Mouse (Mus musculus) neural tube, embryonic 10.5 days (tissue): ENCODE measurements around the gene Arhgef38.

Experiments used
- DNase-seq: peaks from one replicate; pipeline ENCODE4 v3.0.0-alpha.2; 2017; ENCODE audit warnings: low spot score; ENCODE audit errors: extremely low spot score

The Arhgef38 gene

GRCm38 (mm10) chr3:133234821-133235295, at the start of gene Arhgef38:
Arhgef38 (minus strand) TSS chr3:133234949.
- no peak for DNase-seq

GRCm38 (mm10) chr3:133271887-133272286, 37.1 kb upstream of the Arhgef38 start:
- DNase-seq: peak; percentile 60

- DNase-seq: no peak
Observed at GRCm38 (mm10) chr3:133258860-133259259, 24.1 kb upstream of the Arhgef38 start.

- DNase-seq: no peak
Observed at GRCm38 (mm10) chr3:133255842-133256241, 21.1 kb upstream of the Arhgef38 start.

GRCm38 (mm10) chr3:133244027-133244426, 9.3 kb upstream of the Arhgef38 start:
- DNase-seq: no peak

GRCm38 (mm10) chr3:133241916-133242315, 7.2 kb upstream of the Arhgef38 start:
- no peak for DNase-seq

- DNase-seq: no peak
Observed at GRCm38 (mm10) chr3:133233993-133234392, 756 bp downstream of the Arhgef38 start.

GRCm38 (mm10) chr3:133230427-133230826, 4.3 kb downstream of the Arhgef38 start:
- no peak for DNase-seq

- no peak for DNase-seq
Observed at GRCm38 (mm10) chr3:133229594-133229993, 5.2 kb downstream of the Arhgef38 start.

GRCm38 (mm10) chr3:133227258-133228012, 7.3 kb downstream of the Arhgef38 start:
- no peak for DNase-seq

- no peak for DNase-seq
Observed at GRCm38 (mm10) chr3:133218501-133218900, 16.2 kb downstream of the Arhgef38 start.

GRCm38 (mm10) chr3:133215198-133215819, 19.4 kb downstream of the Arhgef38 start:
- DNase-seq: no peak

GRCm38 (mm10) chr3:133213434-133214114, 21.2 kb downstream of the Arhgef38 start:
- no peak for DNase-seq

GRCm38 (mm10) chr3:133211324-133211723, 23.4 kb downstream of the Arhgef38 start:
- no peak for DNase-seq

GRCm38 (mm10) chr3:133203713-133204112, 31.0 kb downstream of the Arhgef38 start:
- no peak for DNase-seq

- no peak for DNase-seq
Observed at GRCm38 (mm10) chr3:133202171-133202570, 32.6 kb downstream of the Arhgef38 start.

- DNase-seq: no peak
Observed at GRCm38 (mm10) chr3:133188930-133189329, 45.8 kb downstream of the Arhgef38 start.

GRCm38 (mm10) chr3:133187524-133187923, 47.2 kb downstream of the Arhgef38 start:
- DNase-seq: no peak

- DNase-seq: no peak
Observed at GRCm38 (mm10) chr3:133176033-133176750, 58.6 kb downstream of the Arhgef38 start.

GRCm38 (mm10) chr3:133172291-133172690, 62.5 kb downstream of the Arhgef38 start:
- no peak for DNase-seq

GRCm38 (mm10) chr3:133169737-133170136, 65.0 kb downstream of the Arhgef38 start:
- DNase-seq: no peak
